In the genomic region with DNA sequence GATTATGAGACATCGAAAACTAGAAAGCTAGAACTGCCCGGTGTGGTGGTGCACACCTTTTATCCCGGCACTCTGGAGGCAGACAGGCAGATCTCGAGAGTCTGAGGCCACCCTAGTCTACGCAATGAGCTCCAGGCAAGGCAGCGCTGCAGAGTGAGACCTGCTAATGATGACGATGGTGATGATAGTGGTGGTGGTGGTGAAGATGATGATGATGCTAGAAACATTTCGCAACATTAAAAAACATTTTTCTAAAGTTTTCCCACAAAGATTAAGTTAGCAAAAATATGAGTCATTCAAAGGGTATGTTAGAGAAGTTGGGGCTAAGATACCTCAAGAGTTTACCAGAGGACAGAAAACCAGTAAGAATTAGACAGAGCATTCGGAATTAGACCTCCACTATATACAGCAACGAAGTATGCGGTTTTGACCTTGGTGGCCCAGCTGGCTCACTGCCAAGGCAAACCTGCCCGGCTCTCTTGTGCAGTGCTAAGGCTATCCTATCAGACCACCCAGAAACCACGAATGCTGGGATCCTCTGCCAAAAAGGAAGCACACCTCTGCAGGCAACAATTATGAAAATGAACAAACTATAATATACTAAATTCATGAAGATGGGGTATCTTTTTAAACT, we compare ENCODE assay signal across 12 mouse cellular contexts.
A peak's percentile ranks its signal among the peaks of the same experiment; 100 is the strongest.
DNase-seq lines count a peak whose midpoint lies in the region; ATAC-seq and TF ChIP-seq lines count a peak whose summit lies in the region.
"Had no signal": no experiment of that assay in that cellular context is flagged by ENCODE, and none has a peak within 500 bp of the region (broad histone marks: within the 10 kb centered on the region; RNA-seq: fewer than 3 reads in every experiment).

No protein-coding gene starts in this region.

- H3K27ac ChIP-seq in liver, postnatal 0 days (ENCODE audit: low read depth): no peak overlapping the region
- no peak overlapping the region for H3K27ac ChIP-seq in liver, embryonic 11.5 days (ENCODE audit: low read depth, low read length)
- no peak overlapping the region for H3K27ac ChIP-seq in forebrain, embryonic 14.5 days (ENCODE audit: low read depth, low read length)
- H3K27ac ChIP-seq: heart, embryonic 15.5 days; liver, embryonic 14.5 days had no signal

- TF ChIP-seq CTCF in liver, postnatal 0 days (IDR thresholded peaks at IDR 0.05; ENCODE audit: low read depth): no peak

- H3K4me1 ChIP-seq in liver, postnatal 0 days (ENCODE audit: insufficient read depth): no peaks in the 10 kb centered on the region; the same call in 1 of the 2 replicates
- no peaks in the 10 kb centered on the region for H3K4me1 ChIP-seq in liver, embryonic 11.5 days (replicated peaks; ENCODE audit: control insufficient read depth, insufficient read depth, low read length)
- peaks cover under 1% of the 10 kb centered on the region for H3K4me1 ChIP-seq in forebrain, embryonic 14.5 days (ENCODE audit: control insufficient read depth, insufficient read depth, low read length)

- no peaks in the 10 kb centered on the region for H3K36me3 ChIP-seq in liver, postnatal 0 days (replicated peaks; ENCODE audit: insufficient read depth, low read length)
- H3K36me3 ChIP-seq in liver, embryonic 11.5 days (ENCODE audit: control insufficient read depth, insufficient read depth, low read length): no peaks in the 10 kb centered on the region
- no peaks in the 10 kb centered on the region for H3K36me3 ChIP-seq in forebrain, embryonic 14.5 days (ENCODE audit: control insufficient read depth, insufficient read depth, low read length)
- H3K36me3 ChIP-seq: heart, embryonic 15.5 days had no signal

- ATAC-seq in liver, postnatal 0 days: no peak
- ATAC-seq in liver, embryonic 11.5 days (replicated peaks; ENCODE audit: low FRiP score): no peak
- peak; percentile 68 for ATAC-seq in megakaryocyte progenitor cell, adult 5-6 weeks (replicated peaks; ENCODE audit: poor library complexity)
- ATAC-seq in forebrain, embryonic 14.5 days: no peak
- ATAC-seq: activated CD4-positive, CD25-positive, alpha-beta regulatory T cell, adult 4 months; forebrain, embryonic 16.5 days had no signal

- H3K9ac ChIP-seq in liver, postnatal 0 days (replicated peaks): no peak overlapping the region
- no peak overlapping the region for H3K9ac ChIP-seq in liver, embryonic 11.5 days (ENCODE audit: low read depth, low read length)
- H3K9ac ChIP-seq in forebrain, embryonic 14.5 days (ENCODE audit: low read length): no peak overlapping the region
- H3K9ac ChIP-seq: heart, embryonic 15.5 days; liver, embryonic 14.5 days had no signal

- peak; percentile 24 for DNase-seq in liver, postnatal 0 days
- DNase-seq in liver, embryonic 11.5 days (ENCODE audit: low spot score): no peak
- peak; percentile 8 for DNase-seq in Muller cell, postnatal 12 days (ENCODE audit: inconsistent ontology term)
- DNase-seq in adrenal gland, postnatal 14 days: peak; percentile 49
- DNase-seq in cerebellum, postnatal 14 days: no peak
- DNase-seq in forebrain, embryonic 14.5 days (ENCODE audit: low spot score): no peak
- DNase-seq: gastrocnemius, postnatal 25 days had no signal

- no peak overlapping the region for H3K4me2 ChIP-seq in liver, postnatal 0 days (ENCODE audit: low read depth, low read length)
- no peak overlapping the region for H3K4me2 ChIP-seq in liver, embryonic 11.5 days
- H3K4me2 ChIP-seq in forebrain, embryonic 14.5 days (ENCODE audit: low read length): no peak overlapping the region
- H3K4me2 ChIP-seq: heart, embryonic 15.5 days had no signal

- no peaks in the 10 kb centered on the region for H3K9me3 ChIP-seq in liver, postnatal 0 days (ENCODE audit: low read length)
- no peaks in the 10 kb centered on the region for H3K9me3 ChIP-seq in liver, embryonic 11.5 days (ENCODE audit: control insufficient read depth, low read length)
- no peaks in the 10 kb centered on the region for H3K9me3 ChIP-seq in forebrain, embryonic 14.5 days (replicated peaks; ENCODE audit: control insufficient read depth, low read length)
- H3K9me3 ChIP-seq: heart, embryonic 15.5 days had no signal

- 64% methylated on average over 13 of the region's 13 CpGs for WGBS in liver, postnatal 0 days (ENCODE audit: insufficient replicate concordance)
- WGBS in liver, embryonic 11.5 days: 73% methylated on average over 13 of the region's 13 CpGs
- WGBS in forebrain, embryonic 14.5 days: 81% methylated on average over 13 of the region's 13 CpGs

- H3K4me3 ChIP-seq in liver, postnatal 0 days (ENCODE audit: low read depth, low read length): no peak overlapping the region
- H3K4me3 ChIP-seq in liver, embryonic 11.5 days (ENCODE audit: low read depth, low read length): no peak overlapping the region
- H3K4me3 ChIP-seq in forebrain, embryonic 14.5 days (ENCODE audit: low read depth, low read length): no peak overlapping the region
- H3K4me3 ChIP-seq: heart, embryonic 15.5 days had no signal

- H3K27me3 ChIP-seq in liver, postnatal 0 days (ENCODE audit: insufficient read depth, low read length): no peaks in the 10 kb centered on the region
- no peaks in the 10 kb centered on the region for H3K27me3 ChIP-seq in liver, embryonic 11.5 days (replicated peaks; ENCODE audit: control insufficient read depth, insufficient read depth, low read length)
- no peaks in the 10 kb centered on the region for H3K27me3 ChIP-seq in forebrain, embryonic 14.5 days (replicated peaks; ENCODE audit: control insufficient read depth, insufficient read depth, low read length)
- H3K27me3 ChIP-seq: heart, embryonic 15.5 days had no signal

- no peak for TF ChIP-seq EP300 in liver, postnatal 0 days (IDR thresholded peaks at IDR 0.05; ENCODE audit: low read depth)

Comparison
In these comparisons a context has a peak if more than half of its experiments do, and no peak if none do; other contexts are left out.
1. DNase-seq: peak in liver, postnatal 0 days (single experiment), Muller cell, postnatal 12 days (single experiment) and adrenal gland, postnatal 14 days (single experiment); none in liver, embryonic 11.5 days (single experiment), cerebellum, postnatal 14 days (0 of 2) and forebrain, embryonic 14.5 days (single experiment).